Mouse (Mus musculus): ENCODE results near the gene Dennd4a. TPM values are rescaled to one million over a fixed set of nuclear protein-coding genes. Genes with fewer than 3 reads are reported as not detected.
A peak's percentile ranks its signal among the peaks of the same experiment; 100 is the strongest.

Gene Dennd4a
- polyA plus RNA-seq, 1 experiment from 2014 or later: 10.0 TPM

DNA sequence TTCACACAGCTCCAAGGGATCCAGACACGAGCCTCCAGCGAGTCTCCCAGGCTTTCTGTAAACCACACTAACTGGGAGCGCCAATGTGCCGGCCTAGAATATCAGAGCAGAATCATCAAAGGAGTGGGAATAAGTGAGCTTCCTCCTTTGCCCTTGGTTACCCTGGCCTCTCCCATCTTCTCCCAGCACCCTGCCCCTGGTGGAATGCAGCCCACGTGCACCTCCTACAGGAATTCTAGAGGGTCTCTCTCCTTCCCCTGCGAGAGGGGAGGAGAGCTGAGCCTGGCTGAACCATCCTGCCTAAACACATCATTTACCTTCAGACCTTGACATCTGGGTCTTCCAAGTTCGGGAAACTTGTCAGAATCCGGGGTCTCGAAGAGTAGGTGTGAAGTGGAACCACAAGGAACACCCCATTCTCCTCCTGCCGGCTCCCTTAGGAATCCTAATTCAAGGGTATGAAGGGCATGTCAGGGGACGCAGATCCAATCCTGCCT lies 140.1 kb downstream of the Dennd4a start, which contains the start of gene Slc24a1:
Gene Slc24a1 (minus strand): TSS at position 447 of the 497 bp plus-strand sequence.
- Histone ChIP-seq H3K4me2 (replicated peaks) (no peak within 1 kb of the TSS), H3K36me3 (no peaks in the 10 kb centered on the region), H3K4me3 (no peak within 1 kb of the TSS), H3K27ac (no peak within 1 kb of the TSS), H3K27me3 (peaks cover 26% of the 10 kb centered on the region), H3K4me1 (0 out of 2 replicates have a peak, but pooled peaks cover under 1% of the 10 kb centered on the region), H3K9me3 (no peaks in the 10 kb centered on the region), H3K9ac (no peak within 1 kb of the TSS)
- ATAC-seq (ENCODE audit: insufficient number of reproducible peaks, insufficient read depth, low FRiP score, low TSS enrichment): no peak
- 36% methylated on average over 11 of the region's 11 CpGs for WGBS

DNA sequence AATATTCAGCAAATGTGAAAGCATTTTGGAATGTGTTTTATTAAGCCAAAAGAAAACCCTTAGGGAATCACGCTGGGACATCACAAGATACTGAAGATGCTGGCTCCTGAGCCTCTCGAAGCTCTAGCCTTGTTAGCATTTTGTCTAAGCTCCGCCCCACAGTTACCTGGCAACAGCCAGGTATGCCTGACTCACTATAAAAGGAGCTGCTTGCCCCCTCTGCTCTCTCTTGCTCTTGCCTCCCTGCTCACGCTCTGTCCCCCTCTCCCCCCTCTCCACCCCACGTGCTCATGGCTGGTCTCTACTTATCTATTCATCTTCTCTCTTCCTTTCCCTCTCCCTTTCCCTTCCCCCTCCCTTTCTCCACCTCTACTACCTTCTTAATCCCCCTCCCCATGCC lies 140.9 kb downstream of the Dennd4a start:
- H3K4me1 ChIP-seq: 0 out of 2 replicates have a peak, but pooled peaks cover 6% of the 10 kb centered on the region
- no peak overlapping the region for H3K27ac ChIP-seq
- WGBS: 12% methylated on average over 5 of the region's 5 CpGs
- ATAC-seq (ENCODE audit: insufficient number of reproducible peaks, insufficient read depth, low FRiP score, low TSS enrichment): no peak
- H3K27me3 ChIP-seq: peaks cover 26% of the 10 kb centered on the region
- no peaks in the 10 kb centered on the region for H3K9me3 ChIP-seq
- no peak overlapping the region for H3K9ac ChIP-seq
- no peaks in the 10 kb centered on the region for H3K36me3 ChIP-seq
- no peak overlapping the region for H3K4me3 ChIP-seq
- H3K4me2 ChIP-seq (replicated peaks): no peak overlapping the region

DNA sequence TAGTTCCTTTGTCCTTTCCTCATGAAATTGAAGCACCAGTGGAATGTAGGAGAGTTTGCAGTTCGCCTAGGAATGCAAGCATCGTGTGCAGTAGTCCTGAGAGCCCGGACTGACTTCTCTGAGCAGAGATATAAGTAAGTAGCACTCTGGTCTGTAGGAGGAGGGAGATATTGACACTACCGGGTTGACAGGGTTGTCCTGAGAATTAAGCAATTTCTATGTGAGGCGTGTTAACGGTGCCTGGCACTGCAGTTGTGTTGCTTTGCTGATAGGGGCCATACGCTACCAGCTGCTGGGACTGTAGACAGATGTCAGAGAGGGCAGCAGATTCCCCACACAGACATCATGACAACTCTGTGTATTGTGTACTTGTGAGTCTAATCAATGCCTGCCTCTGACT lies 142.1 kb downstream of the Dennd4a start:
- ATAC-seq (ENCODE audit: insufficient number of reproducible peaks, insufficient read depth, low FRiP score, low TSS enrichment): no peak
- H3K36me3 ChIP-seq: no peaks in the 10 kb centered on the region
- no peak overlapping the region for H3K27ac ChIP-seq
- H3K4me3 ChIP-seq: no peak overlapping the region
- 76% methylated on average over 7 of the region's 7 CpGs for WGBS
- 0 out of 2 replicates have a peak, but pooled peaks cover 6% of the 10 kb centered on the region for H3K4me1 ChIP-seq
- H3K27me3 ChIP-seq: peaks cover 22% of the 10 kb centered on the region
- H3K9ac ChIP-seq: no peak overlapping the region
- no peaks in the 10 kb centered on the region for H3K9me3 ChIP-seq
- H3K4me2 ChIP-seq (replicated peaks): no peak overlapping the region

DNA sequence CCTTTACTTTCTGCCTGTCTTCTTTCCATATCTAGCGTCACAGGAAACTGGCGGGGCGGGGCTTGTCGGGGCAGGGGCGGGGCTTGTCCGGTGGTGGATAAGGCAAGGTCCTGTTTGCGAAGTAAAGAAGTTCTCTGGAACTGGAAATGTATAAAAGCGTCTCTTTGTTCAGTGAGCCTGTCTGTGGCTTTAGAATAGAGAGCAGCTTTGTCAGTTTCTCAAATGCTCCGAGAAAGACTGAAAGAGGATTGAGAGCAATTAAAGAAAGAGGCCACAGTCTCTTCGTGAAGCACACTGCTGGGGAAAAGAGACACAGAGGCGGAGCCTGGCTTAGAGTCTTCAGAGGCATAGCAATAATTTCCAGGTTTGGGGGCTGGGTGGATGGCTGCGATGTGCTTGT lies 145.2 kb downstream of the Dennd4a start:
- no peak overlapping the region for H3K4me3 ChIP-seq
- peaks cover 9% of the 10 kb centered on the region for H3K27me3 ChIP-seq
- H3K9ac ChIP-seq: no peak overlapping the region
- no peak overlapping the region for H3K27ac ChIP-seq
- H3K9me3 ChIP-seq: no peaks in the 10 kb centered on the region
- peaks cover 13% of the 10 kb centered on the region; the same call in 1 of the 2 replicates for H3K4me1 ChIP-seq
- H3K4me2 ChIP-seq (replicated peaks): peak overlapping the region; percentile 26
- H3K36me3 ChIP-seq: no peaks in the 10 kb centered on the region
- no peak for ATAC-seq (ENCODE audit: insufficient number of reproducible peaks, insufficient read depth, low FRiP score, low TSS enrichment)
- WGBS: 12% methylated on average over 12 of the region's 12 CpGs

DNA sequence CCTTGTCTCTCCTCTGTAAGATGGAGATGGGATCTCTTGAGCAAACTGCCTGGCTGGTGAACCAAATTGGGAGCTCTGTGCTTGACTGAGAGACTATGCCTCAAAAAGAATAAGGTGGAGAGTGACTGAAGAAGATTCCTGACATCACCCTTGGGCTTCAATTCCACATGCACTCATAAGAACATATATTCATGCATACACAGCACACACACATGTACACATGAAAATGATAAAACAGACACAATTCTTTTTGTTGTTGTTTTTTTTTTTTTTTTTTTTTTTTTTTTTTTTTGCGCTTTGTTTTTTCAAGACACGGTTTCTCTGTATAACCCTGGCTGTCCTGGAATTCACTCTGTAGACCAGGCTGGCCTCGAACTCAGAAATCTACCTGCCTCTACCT lies 146.1 kb downstream of the Dennd4a start:
- WGBS: 84% methylated on average over 3 of the region's 3 CpGs
- Histone ChIP-seq H3K4me1 (peaks cover 19% of the 10 kb centered on the region), H3K36me3 (no peaks in the 10 kb centered on the region), H3K4me3 (no peak overlapping the region), H3K9ac (no peak overlapping the region), H3K27me3 (peaks cover 5% of the 10 kb centered on the region), H3K27ac (no peak overlapping the region), H3K4me2 (replicated peaks) (no peak overlapping the region), H3K9me3 (no peaks in the 10 kb centered on the region)
- no peak for ATAC-seq (ENCODE audit: insufficient number of reproducible peaks, insufficient read depth, low FRiP score, low TSS enrichment)

DNA sequence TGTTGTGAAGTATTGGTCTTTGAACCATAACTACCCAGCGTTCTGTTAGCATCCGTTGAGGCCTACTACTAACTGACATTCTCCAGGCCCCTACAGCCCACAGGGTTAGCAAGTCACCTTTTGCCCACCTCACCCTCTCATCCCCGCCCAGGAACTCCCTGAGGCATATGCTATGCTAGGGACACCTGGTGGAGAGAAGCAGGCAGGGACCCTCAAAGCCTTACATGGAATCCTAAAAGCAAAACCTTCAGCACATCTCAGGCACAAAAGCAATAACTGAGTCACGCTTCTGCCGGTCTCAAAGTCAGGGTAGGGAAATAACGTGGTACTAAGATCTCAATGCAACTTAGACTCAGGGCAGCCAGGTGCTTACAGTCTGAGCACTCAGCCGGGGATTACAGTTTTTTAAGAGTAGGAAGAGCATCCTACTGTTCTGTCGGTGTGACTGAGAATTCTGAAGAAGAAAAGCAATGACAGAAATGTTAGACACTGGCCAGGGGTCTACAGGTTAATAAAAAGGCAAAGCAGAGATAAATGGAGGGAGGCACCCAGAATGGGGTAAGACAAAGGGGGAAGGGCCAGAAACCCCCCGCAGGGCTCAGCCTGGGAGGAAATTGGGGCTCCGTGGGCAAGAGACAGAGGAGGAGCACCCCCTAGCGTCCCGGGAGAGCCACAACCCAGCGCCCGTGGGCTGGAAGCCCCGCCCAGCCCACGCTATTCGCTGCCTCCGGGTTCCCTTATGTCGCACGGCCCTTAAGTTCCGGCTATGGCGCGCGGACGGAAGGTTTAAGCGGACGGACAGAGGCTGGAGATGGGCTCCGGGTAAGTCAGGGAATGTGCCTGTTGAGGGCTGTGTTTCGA lies 149.2 kb downstream of the Dennd4a start, which contains the start of gene Ints14:
Gene Ints14 (plus strand): TSS at position 789 of the 861 bp plus-strand sequence.
- peak; percentile 91 for ATAC-seq (ENCODE audit: insufficient number of reproducible peaks, insufficient read depth, low FRiP score, low TSS enrichment)
- H3K4me1 ChIP-seq: peaks cover 19% of the 10 kb centered on the region
- no peaks in the 10 kb centered on the region for H3K9me3 ChIP-seq
- H3K27me3 ChIP-seq: no peaks in the 10 kb centered on the region
- H3K4me3 ChIP-seq: peak within 1 kb of the TSS; percentile 75
- peak within 1 kb of the TSS; percentile 66 for H3K4me2 ChIP-seq (replicated peaks)
- peak within 1 kb of the TSS; percentile 87 for H3K9ac ChIP-seq
- H3K36me3 ChIP-seq: peaks cover 17% of the 10 kb centered on the region
- 5% methylated on average over 29 of the region's 29 CpGs for WGBS
- H3K27ac ChIP-seq: peak within 1 kb of the TSS; percentile 85

DNA sequence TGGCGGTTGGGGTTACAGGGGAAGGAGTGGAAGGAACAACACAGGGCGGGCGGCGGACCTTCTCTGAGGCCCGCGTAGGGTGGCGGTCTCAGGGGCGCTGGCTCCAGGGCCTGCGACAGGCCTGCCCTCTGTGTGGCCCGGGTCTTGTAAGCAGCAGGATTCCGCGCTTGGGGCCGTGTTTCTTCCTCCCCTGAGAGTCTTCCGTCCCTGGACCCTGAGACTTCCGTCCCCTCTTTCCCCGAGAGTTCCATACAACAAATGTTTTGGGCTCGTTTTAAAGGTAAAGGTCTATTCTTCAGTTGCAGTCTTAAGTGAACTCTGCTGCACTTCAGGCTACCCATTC lies 149.8 kb downstream of the Dennd4a start:
- peak; percentile 62 for ATAC-seq (ENCODE audit: insufficient number of reproducible peaks, insufficient read depth, low FRiP score, low TSS enrichment)
- peak overlapping the region; percentile 87 for H3K9ac ChIP-seq
- H3K36me3 ChIP-seq: peaks cover 23% of the 10 kb centered on the region
- no peaks in the 10 kb centered on the region for H3K27me3 ChIP-seq
- no peaks in the 10 kb centered on the region for H3K9me3 ChIP-seq
- peaks cover 19% of the 10 kb centered on the region for H3K4me1 ChIP-seq
- H3K27ac ChIP-seq: peak overlapping the region; percentile 85
- under 1% methylated on average over 17 of the region's 17 CpGs for WGBS
- peak overlapping the region; percentile 75 for H3K4me3 ChIP-seq
- H3K4me2 ChIP-seq (replicated peaks): peak overlapping the region; percentile 66

Other genes with a start within 250 kb of the Dennd4a start
- gene Rab11a, start 73.6 kb upstream of the Dennd4a start, polyA plus RNA-seq (2016; fragmentation: Nextera tagmentation; extraction: Ambion mirVana): 279 and 283 TPM in 2 replicates
- 0.04 and 0.05 TPM in 2 replicates for gene Slc24a1, start 140.3 kb downstream of the Dennd4a start, polyA plus RNA-seq (2016; fragmentation: Nextera tagmentation; extraction: Ambion mirVana)
- 56.4 and 60.6 TPM in 2 replicates for gene Ints14, start 149.6 kb downstream of the Dennd4a start, polyA plus RNA-seq (2016; fragmentation: Nextera tagmentation; extraction: Ambion mirVana)
- gene Hacd3, start 210.4 kb downstream of the Dennd4a start, polyA plus RNA-seq (2016; fragmentation: Nextera tagmentation; extraction: Ambion mirVana): 108 TPM in 2 replicates
- 44.9 and 48.2 TPM in 2 replicates for gene Dpp8, start 221.1 kb downstream of the Dennd4a start, polyA plus RNA-seq (2016; fragmentation: Nextera tagmentation; extraction: Ambion mirVana)